Mouse (Mus musculus): ENCODE measurements around the gene Aff2.

GRCm38 (mm10) chrX:69815054-69815453, 455.0 kb downstream of the Aff2 start:
- TF ChIP-seq POLR2A (IDR thresholded peaks at IDR 0.05; ENCODE audit: borderline replicate concordance, extremely low read depth, insufficient read depth, insufficient read length, poor library complexity, severe bottlenecking): no peak
- TF ChIP-seq CTCF (IDR thresholded peaks at IDR 0.05; ENCODE audit: borderline replicate concordance, extremely low read depth, insufficient read depth, insufficient read length): no peak

Measured in brain, embryonic 14.5 days (tissue).